Comparison of ENCODE assay signal across 29 mouse cellular contexts in genomic region chr6:65433159-65433558, GRCm38 (mm10). TPM values are rescaled to one million over a fixed set of nuclear protein-coding genes. Genes with fewer than 3 reads are reported as not detected.
"Had no signal": no experiment of that assay in that cellular context is flagged by ENCODE, and none has a peak within 500 bp of the region (broad histone marks: within the 10 kb centered on the region; RNA-seq: fewer than 3 reads in every experiment).

No protein-coding gene starts in this region.

- H3K27ac ChIP-seq: heart, adult 2 months; heart, embryonic 13.5 days; heart, embryonic 15.5 days; hindbrain, embryonic 13.5 days; hindbrain, embryonic 15.5 days; hindbrain, postnatal 0 days; kidney, embryonic 15.5 days; kidney, postnatal 0 days; left cerebral cortex, adult 2 months; limb, embryonic 10.5 days; limb, embryonic 12.5 days; liver, embryonic 13.5 days; liver, embryonic 15.5 days had no signal

- H3K4me1 ChIP-seq: heart, embryonic 13.5 days; heart, embryonic 15.5 days; hindbrain, embryonic 13.5 days; hindbrain, embryonic 15.5 days; kidney, embryonic 15.5 days; limb, embryonic 10.5 days; limb, embryonic 12.5 days; liver, embryonic 13.5 days; liver, embryonic 15.5 days had no signal

- H3K36me3 ChIP-seq: heart, embryonic 13.5 days; heart, embryonic 15.5 days; hindbrain, embryonic 13.5 days; hindbrain, embryonic 15.5 days; kidney, embryonic 15.5 days; limb, embryonic 10.5 days; limb, embryonic 12.5 days; liver, embryonic 13.5 days; liver, embryonic 15.5 days had no signal

- ATAC-seq: hindbrain, postnatal 0 days; intestine, embryonic 16.5 days had no signal

- H3K4me3 ChIP-seq: heart, adult 2 months; heart, embryonic 13.5 days; heart, embryonic 15.5 days; hindbrain, embryonic 13.5 days; hindbrain, embryonic 15.5 days; kidney, embryonic 15.5 days; left cerebral cortex, adult 2 months; limb, embryonic 10.5 days; limb, embryonic 12.5 days; liver, embryonic 13.5 days; liver, embryonic 15.5 days had no signal

- H3K27me3 ChIP-seq: heart, embryonic 13.5 days; heart, embryonic 15.5 days; hindbrain, embryonic 13.5 days; hindbrain, embryonic 15.5 days; kidney, embryonic 15.5 days; limb, embryonic 12.5 days; liver, embryonic 13.5 days; liver, embryonic 15.5 days had no signal

- H3K9me3 ChIP-seq: heart, embryonic 13.5 days; heart, embryonic 15.5 days; hindbrain, embryonic 13.5 days; hindbrain, embryonic 15.5 days; kidney, embryonic 15.5 days; limb, embryonic 10.5 days; limb, embryonic 12.5 days; liver, embryonic 13.5 days; liver, embryonic 15.5 days had no signal

- DNase-seq: gastrocnemius, postnatal 14 days; heart, adult 11 months; heart, adult 2 months; heart, postnatal 14 days; heart, postnatal 36 days; kidney, adult 11 months; kidney, adult 2 months; kidney, adult 9 months; kidney, postnatal 25 days; liver; liver, embryonic 13.5 days had no signal

- H3K9ac ChIP-seq: heart, embryonic 13.5 days; heart, embryonic 15.5 days; hindbrain, embryonic 13.5 days; hindbrain, embryonic 15.5 days; kidney, embryonic 15.5 days; limb, embryonic 12.5 days; liver, embryonic 13.5 days; liver, embryonic 15.5 days had no signal

RNA-seq across cellular contexts. Expression of gene C130060K24Rik, which starts 52.3 kb away (rescaled TPM):
- total RNA-seq: gastrocnemius, adult 18-20 months; gastrocnemius, adult 8-10 months; gastrocnemius, postnatal 14 days; gastrocnemius, postnatal 4 days; heart, postnatal 14 days; heart, postnatal 36 days; hematopoietic stem cell, adult 5-6 weeks had no signal
- polyA plus RNA-seq: heart, adult 2 months; heart, embryonic 15.5 days; intestine, embryonic 14.5 days; intestine, embryonic 16.5 days; kidney, adult 2 months; large intestine, adult 2 months; liver, embryonic 13.5 days; liver, embryonic 15.5 days had no signal
